Mouse (Mus musculus) 3T3-L1 (cell line): ENCODE data around the gene Nipal3.

Experiments
- DNase-seq: peaks from one replicate; pipeline ENCODE4 v3.0.0-alpha.2; 2015; ENCODE audit warnings: low read depth, low spot score

Nipal3 gene

DNA sequence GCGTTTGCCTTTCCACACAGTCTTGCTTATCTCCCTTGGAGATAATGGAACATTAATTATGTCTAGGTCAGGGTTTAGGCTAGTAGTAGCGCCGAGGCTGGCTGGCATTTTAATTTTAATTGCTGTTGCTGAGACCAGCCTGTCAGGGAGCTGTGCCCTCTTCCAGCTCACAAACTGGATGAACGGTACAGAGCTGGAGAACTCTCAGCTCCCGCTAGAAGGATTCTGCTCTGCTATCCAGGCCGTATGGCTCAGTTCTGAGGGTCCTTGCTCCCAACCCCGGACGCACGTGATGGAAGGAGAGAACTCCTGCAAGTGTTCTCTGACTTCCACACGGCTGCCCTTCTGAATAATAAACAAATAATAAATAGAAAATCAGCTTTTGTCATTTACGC lies 60.4 kb downstream of the Nipal3 start:
- no peak for DNase-seq

GRCm38 (mm10) chr4:135433443-135434394 lies 61.1 kb downstream of the Nipal3 start, which contains the start of gene Rcan3:
TSS of gene Rcan3 (minus strand) at chr4:135433853.
- DNase-seq, result peak; percentile 70

DNA sequence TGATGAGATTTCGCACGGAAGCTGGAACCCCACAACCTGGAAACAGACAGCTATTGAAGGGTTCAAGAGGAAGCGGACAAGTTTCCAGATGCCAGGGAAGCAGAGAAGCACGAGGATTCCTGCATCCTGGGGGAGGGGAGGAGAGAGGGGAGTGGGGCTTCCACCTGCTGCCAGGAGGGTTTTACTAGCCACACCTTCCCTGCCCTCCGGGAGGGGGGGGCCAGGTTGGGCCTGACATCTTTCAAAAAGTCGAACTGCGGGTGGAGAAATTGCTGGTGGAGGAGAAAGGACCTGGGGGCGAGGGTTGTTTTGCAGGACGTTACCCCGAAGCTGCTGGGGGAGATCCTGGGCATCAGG lies 61.8 kb downstream of the Nipal3 start:
- no peak for DNase-seq

DNA sequence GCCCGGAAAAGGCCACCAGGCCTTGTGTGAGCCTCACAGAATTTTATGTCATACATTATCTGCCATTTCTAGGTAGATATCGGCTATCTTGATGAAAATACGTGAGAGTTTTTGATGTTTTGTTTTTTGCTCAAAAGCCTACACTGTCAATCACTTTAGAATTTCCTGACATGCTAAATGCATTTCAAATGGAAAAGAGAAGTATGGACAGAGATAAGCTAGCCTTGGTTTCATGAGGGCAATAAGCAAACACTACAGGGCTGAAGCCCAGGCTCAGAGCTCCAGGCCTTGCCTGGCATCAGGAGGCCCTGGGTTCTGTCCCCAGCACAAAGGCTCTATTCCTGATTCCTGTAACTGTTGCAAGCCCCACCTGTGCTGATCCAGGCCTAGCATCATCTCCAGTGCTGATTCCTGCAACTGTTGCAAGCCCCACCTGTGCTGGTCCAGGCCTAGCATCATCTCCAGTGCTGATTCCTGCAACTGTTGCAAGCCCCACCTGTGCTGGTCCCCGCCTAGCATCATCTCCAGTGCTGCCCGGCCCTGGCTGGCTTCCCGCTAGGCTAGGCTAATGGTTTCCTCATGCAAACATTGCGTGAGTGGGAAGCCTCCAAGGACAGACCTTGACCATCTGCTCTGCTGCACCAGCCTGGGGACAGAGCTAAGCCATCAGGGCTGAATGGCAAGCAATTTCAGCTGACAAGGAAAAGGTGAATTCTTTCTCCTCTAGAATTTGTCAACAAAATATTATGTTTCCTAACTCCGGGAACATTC lies 64.7 kb downstream of the Nipal3 start:
- DNase-seq, result no peak

- no peak for DNase-seq
Observed at GRCm38 (mm10) chr4:135429383-135429782, 65.5 kb downstream of the Nipal3 start.

DNA sequence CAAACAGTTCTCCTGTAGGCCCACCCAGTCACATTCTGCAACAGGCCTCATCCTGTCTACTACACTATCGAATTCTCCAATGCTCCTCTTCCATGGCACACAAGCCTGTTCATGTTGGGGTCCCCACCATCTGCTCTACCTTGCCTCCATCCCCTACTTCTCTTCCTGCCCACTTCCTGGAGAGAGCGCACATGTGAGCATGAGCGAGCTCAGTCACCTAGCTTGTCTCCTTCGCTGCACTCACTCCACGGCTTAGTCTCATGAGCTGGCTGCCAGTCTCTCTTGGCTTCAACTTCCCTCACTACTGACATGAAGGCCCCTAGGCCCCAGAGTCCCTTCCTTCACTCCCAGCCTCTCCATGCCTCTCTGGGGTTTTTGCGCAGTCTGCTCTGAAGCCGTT lies 68.3 kb downstream of the Nipal3 start:
- no peak for DNase-seq

GRCm38 (mm10) chr4:135425625-135426024 lies 69.2 kb downstream of the Nipal3 start:
- DNase-seq, result no peak

DNA sequence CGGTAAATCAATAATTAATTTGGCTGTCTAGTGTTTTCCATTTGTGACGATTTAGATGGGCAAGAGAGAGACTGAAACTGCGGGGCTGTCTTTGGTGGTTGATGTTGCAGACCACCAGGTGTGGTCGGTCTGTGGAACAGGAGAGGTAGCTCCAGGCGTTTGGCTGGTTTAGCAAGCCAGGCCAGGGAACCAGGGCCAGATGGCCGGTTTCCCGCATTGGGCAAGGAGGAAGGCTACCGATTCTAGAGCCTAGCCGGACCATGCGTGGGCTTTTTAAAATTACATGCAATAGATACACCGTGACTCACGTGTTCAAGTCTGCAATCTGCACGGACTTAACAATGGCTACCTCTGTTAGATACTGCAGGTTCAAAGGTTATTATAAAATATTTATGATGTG lies 73.9 kb downstream of the Nipal3 start:
- no peak for DNase-seq

GRCm38 (mm10) chr4:135420416-135420815 lies 74.4 kb downstream of the Nipal3 start:
- DNase-seq, result no peak

GRCm38 (mm10) chr4:135419996-135420395 lies 74.8 kb downstream of the Nipal3 start:
- no peak for DNase-seq

GRCm38 (mm10) chr4:135416367-135416766 lies 78.5 kb downstream of the Nipal3 start:
- no peak for DNase-seq

GRCm38 (mm10) chr4:135413491-135413890 lies 81.3 kb downstream of the Nipal3 start:
- no peak for DNase-seq

GRCm38 (mm10) chr4:135411633-135412032 lies 83.2 kb downstream of the Nipal3 start:
- DNase-seq, result peak; percentile 75

DNA sequence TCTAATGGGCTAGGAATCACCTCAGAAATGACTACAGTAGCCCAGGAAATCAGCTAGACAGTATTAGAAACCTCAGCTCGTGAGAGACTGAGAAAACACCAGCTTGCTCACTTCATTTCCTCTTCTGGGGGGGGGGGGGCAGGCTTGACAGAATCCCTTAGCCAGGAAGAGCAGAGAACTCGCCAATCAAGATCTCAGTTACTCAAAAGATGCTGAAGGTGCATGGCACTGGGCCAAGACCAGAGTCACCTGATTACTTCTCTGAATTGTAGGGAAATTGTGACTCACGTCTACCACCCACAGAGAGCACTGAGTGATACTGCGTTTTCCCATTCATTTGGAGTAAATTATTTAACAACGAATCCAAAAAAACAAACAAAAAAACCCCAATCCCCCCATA lies 88.7 kb downstream of the Nipal3 start:
- DNase-seq, result no peak

DNA sequence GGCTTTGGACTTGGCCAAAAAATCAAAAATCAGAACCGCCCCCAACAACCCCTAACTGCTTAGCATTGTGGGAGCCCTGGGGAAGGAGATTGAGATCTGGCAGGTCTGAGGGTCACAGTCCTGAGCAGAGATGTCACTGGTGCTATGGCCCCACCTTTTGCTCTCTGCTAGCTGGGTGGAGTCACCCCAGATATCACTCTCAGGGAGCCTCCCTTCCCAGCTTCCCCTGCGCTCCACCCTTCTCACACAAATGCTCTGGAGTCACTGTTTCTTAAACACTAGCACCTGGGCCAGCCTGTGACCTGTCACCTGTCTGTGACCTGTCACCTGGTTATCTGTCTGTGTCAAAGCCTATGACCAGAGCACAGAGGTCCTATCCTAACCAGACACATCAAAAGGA lies 89.9 kb downstream of the Nipal3 start:
- no peak for DNase-seq

DNA sequence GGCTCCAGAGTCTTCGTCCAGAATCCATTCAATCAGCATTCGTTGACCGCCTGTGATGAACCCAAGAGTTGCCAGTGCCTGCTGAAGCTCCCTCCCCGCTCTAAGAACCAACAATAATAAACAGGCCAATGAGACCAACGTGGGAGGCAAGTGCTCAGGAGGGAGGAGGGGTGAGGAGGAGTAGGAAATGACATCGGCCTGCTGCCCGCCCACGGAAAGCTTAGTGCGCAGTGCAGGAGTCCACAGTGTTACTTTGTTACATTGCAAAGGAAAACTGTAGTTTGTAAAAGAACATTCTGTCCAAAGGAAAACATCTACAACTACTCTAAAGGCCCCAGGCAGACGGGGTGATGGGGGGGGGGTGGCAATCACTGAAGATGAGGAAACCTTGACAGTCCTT lies 90.8 kb downstream of the Nipal3 start:
- DNase-seq, result no peak

DNA sequence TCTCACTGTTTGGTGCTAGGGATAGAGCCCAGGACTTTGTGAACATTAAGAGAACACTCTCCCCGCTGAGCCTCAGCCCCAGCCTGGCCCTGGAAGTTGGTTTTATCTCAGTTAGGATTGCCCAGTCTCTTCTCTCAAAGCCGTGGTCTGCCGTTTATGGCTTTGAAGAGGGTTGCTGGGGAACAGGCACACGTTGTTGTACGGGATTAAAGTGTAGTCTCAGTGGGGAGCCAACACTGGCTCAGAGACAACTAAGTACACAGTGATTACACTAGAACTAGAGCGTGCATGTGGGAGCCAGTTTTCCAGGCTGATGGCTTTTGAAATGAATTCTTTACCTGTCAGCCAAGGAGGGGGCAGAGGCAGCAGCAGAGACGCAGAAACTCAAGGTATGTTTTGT lies 93.0 kb downstream of the Nipal3 start:
- DNase-seq, result no peak

- DNase-seq, result no peak
Observed at GRCm38 (mm10) chr4:135397991-135398390, 96.8 kb downstream of the Nipal3 start, which contains the start of gene Ncmap. TSS of gene Ncmap (minus strand) at chr4:135398227.

- DNase-seq, result no peak
Observed at GRCm38 (mm10) chr4:135397551-135397950, 97.3 kb downstream of the Nipal3 start.

DNA sequence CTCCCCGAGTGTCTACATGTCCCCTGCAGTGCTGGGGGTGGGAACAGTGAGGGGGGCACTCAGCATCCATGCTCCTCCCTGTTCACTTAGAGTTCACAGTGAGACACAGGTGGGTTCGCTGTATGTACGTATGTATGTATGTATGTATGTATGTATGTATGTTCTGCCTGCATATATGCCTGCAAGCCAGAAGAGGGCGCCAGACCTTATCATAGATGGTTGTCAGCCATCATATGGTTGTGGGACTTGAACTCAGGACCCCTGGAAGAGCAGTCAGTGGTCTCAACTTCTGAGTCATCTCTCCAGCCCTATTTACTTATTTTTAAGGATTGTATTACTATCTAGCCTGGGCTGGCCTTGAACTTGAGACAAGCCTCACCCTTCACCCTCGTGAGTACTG lies 98.5 kb downstream of the Nipal3 start:
- DNase-seq, result no peak
